Mouse (Mus musculus): Measurements from ENCODE around the gene Glb1l3.
"Not testable (repeated sequence)": the region's sequence is repeated elsewhere in the genome, so short reads cannot be mapped to it uniquely, and the experiment has no call there.

Gene Glb1l3

DNA sequence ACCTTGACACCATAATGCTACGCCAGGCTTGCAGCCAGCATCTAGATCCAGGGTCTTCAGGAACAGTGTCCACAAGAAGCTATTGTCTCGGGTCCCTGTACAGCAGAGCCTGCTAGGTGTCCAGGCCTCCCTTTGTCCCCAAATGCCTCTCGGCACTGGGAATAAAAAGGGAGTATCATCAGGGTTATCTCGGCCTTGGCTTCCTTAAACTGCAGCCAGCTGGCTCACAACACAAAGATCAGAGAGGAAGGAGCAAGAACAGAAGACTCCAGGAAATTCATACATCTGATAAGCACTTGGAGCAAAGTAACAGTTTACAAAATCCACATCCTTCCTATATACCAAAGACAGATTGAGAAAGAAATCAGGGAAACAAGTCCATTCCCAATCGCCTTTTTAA is at the start of gene Glb1l3:
Gene Glb1l3, minus strand, starts transcription at position 140 of the 400 bp plus-strand sequence.
- DNase-seq (ENCODE audit: low read depth) = no peak

DNA sequence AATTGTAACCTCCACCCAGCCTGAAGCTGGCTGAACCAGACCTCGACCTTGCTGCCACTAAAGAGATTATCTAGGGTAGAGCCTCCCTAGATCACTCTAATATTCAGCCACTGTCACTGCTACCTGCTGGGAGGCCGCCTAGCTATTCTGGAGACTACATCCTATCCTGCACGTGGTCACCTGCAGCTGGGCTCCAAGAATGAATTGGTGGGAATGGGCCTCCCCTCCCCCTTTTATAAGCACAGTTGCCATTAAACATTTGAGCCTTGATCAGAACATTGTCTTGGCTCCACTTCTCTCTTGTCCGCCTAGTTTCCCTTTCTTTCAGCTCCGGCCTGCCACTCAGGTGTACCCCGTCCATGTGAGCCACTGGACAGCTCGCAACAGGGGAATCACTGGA is 9.2 kb upstream of the Glb1l3 start:
- DNase-seq (ENCODE audit: low read depth) = not testable (repeated sequence)

DNA sequence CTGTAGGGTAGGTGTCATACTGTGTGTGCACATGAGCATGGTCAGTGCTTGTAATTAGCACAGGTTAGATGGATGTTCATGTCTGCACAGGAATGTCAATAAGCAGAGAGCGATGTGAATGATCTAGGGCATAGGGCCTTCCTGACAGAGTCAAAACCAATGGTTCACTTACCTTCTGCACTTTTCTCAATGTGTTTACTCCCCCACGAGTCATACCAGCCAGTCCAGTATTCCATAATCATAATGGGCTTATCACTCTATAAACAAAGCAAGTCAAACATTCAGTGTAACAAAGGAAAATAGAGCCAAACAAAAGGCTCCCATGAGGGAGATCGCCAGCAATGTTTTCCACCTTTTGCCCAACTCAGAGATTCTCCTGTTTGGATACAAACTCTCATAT is 29.6 kb downstream of the Glb1l3 start:
- DNase-seq (ENCODE audit: low read depth) = no peak

GRCm38 (mm10) chr9:26819942-26820341 is 40.7 kb downstream of the Glb1l3 start:
- DNase-seq (ENCODE audit: low read depth) = no peak

DNA sequence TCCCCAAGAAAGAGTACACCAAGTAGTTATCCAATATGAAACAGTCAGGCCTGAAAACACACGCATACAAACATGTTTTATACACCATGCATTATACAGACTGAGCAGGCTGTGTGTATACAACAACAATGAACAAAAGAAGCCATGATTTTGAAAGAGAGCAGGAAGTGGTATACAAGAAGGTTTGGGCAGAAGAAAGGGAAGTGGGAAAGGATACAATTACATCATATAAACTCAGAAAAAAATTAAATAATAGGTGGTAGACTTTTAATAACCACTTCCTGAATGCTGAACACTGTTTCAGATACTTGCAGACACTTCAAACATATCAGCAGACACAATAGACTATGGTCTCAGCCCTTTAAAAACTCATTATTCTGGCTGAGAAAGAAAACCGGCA is 52.0 kb downstream of the Glb1l3 start:
- DNase-seq (ENCODE audit: low read depth) = no peak

GRCm38 (mm10) chr9:26805935-26806666 is 54.6 kb downstream of the Glb1l3 start, which contains the start of gene Glb1l2:
TSS of gene Glb1l2 (minus strand) at chr9:26806468.
- DNase-seq (ENCODE audit: low read depth) = no peak

- no peak for DNase-seq (ENCODE audit: low read depth)
These were observed 56.4 kb downstream of the Glb1l3 start for GRCm38 (mm10) chr9:26804321-26804720.

DNA sequence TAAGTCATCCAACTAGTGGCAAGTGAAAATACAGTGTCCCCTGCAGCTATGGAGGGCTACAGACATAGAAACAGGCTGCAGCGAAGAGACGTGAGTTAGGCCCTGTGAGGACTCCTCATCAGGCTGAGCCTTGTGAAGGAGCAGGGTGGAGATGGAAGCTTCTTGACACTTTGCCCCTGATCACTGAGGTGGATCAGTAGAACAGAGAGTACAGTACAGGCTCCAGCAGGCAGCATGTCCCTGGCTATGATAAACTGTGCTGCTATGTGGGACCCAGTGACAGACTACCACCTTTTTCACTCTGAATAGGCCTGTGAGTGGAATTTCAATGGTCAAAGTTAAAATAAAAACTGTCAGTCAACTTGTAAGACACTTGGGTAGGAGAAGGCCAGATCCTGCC is 60.3 kb downstream of the Glb1l3 start:
- DNase-seq (ENCODE audit: low read depth) = no peak

- no peak for DNase-seq (ENCODE audit: low read depth)
These were observed 62.0 kb downstream of the Glb1l3 start for GRCm38 (mm10) chr9:26798731-26799130.

- DNase-seq (ENCODE audit: low read depth) = no peak
These were observed 62.5 kb downstream of the Glb1l3 start for GRCm38 (mm10) chr9:26798205-26798604.

DNA sequence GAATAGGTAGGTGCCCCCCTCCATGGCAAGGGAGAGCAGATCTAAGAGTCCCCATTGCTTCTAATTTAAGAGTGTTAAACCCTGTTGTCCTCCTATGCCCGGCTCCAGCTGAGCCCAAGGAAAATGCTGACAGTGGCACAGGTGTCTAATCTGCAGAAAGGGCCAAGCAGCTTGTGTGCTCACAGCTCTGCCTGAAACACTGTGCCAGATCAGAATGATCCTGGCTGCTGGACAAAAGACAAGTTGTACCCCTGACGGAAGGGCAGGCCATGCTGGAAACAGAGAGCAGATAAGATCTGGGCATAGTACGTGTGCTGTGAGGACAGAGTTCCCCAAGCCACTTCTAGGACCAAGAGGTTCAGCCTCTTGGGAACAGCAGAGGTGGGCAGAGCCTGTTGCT is 67.9 kb downstream of the Glb1l3 start:
- no peak for DNase-seq (ENCODE audit: low read depth)

GRCm38 (mm10) chr9:26783414-26783975 is 77.2 kb downstream of the Glb1l3 start:
- no peak for DNase-seq (ENCODE audit: low read depth)

GRCm38 (mm10) chr9:26778421-26778820 is 82.3 kb downstream of the Glb1l3 start:
- DNase-seq (ENCODE audit: low read depth) = no peak

DNA sequence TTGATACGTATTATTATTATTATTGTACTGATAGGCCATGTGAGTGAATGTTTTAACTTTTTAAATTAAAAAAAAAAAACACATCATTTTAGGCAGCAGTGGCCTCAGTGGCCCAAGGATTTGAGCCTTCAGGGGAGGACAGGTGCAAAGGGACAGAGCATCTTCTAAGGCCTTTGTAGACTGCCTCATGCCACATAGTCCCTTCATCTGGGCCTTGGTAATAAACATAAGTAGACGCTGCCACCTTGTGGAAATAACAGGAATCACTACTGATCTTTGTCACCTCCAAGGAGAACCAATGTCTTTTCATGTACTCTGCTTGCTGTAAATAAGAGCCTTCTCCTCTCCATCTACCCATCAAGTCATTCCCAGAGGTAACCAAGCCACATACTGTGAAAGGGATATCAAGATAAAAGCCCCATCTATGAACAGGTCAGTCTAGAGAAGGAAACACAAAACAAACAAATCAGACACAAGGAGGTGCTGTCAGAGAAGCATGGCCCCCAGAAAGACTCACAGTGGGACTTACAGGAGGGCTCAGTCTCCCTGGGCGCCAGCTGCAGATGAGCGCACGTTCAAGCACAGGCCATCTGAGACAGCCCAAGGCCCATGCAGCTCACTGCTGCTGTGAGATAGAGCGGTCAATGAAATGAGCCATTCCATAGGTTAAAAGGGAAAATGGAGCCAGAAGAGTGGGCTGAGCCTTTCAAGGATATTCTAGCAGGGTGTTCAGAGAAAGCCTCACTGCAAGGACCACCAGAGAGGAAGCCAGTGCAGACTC is 84.4 kb downstream of the Glb1l3 start:
- DNase-seq (ENCODE audit: low read depth) = peak; percentile 1

- no peak for DNase-seq (ENCODE audit: low read depth)
These were observed 85.0 kb downstream of the Glb1l3 start for GRCm38 (mm10) chr9:26775700-26776099.

DNA sequence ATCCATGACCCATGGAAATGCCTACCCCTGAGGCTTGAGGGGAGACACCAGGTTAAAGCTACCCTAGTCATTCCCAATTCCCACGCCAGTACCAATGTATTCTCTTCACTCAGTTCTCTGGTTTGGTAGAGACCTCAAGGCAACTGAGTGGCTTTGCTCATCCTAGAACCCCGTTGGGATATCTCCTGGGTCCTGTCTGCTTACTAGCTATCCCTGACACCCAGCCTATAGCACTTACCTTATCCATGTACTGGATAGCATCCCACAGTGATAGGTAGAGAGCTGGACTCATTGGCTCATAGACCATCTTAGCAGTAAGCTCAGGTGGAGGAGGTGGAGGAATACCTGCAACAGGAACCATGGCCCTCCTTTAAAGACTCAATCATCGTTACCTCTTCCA is 92.5 kb downstream of the Glb1l3 start:
- no peak for DNase-seq (ENCODE audit: low read depth)
